Mouse (Mus musculus) cerebellum, postnatal 10 days (tissue): ENCODE measurements around the gene Apobec2.
A peak's percentile ranks its signal among the peaks of the same experiment; 100 is the strongest.

Experiments used
- DNase-seq, 2 experiments: peaks; one replicate each; pipeline ENCODE4 v3.0.0; 2021; ENCODE audit warnings: mixed read lengths in 2 of 2

Gene Apobec2

GRCm38 (mm10) chr17:48408526-48409291 lies 24.0 kb downstream of the Apobec2 start:
- DNase-seq: peak; percentile 85 to 87

DNA sequence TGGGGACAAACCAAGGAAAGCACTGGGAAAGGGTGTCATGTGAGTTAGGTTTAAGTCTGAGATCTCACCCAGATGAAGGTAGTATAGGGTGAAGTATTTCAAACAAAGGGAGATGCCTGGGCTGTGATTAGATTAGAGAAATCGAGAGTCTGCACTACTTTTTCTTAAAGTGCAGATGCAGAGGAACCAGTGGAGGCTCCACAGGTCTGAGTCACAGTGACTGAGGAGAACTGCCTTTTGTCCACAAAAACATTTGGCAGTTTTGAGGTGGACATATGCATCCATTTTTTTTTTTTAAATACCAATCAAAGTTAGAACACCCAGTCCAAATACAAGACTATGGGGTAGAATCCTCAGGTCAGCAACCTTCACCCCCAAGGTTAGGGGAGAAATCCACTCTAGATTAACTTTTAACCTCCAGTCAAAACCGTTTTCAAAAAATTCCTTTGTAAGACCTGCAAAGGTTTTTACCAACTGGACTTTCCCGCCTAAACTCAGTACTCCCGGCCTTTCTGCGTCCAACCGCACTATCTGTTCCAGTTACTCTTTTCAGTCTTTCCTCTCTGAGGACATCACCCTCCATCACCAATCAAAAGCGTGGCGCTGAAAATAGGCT lies 24.7 kb downstream of the Apobec2 start:
- DNase-seq: no peak

DNA sequence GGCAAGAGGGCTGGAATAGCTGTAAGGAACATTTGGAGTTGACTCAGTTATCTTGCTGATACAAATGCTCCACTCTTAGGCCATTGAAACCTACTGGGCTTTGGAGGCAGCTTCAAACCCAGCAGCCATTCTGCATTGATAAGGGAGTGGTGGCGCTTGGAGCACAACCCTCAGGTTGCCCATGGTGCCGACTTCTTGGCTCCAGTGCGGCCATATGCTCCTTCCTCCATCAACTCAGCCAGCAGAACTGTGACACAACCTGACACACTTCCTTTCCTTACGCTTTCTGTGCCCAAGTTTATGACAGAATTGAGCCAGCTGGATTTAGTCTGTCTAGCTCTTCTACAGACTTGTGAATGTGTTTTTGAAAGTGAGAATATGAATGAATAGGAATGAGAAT lies 25.6 kb downstream of the Apobec2 start:
- DNase-seq: peak; percentile 55 to 74

GRCm38 (mm10) chr17:48404706-48405105 lies 28.0 kb downstream of the Apobec2 start:
- no peak for DNase-seq

GRCm38 (mm10) chr17:48403848-48404247 lies 28.9 kb downstream of the Apobec2 start:
- DNase-seq: no peak

DNA sequence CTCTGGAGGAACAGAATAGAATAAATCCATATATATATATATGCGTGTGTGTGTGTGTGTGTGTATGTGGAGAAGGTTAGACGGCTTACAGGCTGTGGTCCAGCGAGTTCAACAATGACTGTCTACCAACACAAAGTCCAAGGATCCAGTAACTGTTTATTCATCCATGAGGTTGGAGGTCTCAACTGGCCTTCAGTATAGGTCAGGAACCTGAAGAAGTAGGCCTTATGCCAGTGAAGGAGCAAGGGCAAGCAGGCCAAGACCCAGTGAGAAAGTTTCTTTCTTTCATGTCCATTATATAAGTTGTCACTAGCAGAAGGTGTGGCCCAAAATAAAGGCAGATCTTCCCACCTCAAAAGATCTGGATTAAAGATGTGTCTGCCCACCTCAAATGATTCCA lies 30.0 kb downstream of the Apobec2 start:
- no peak for DNase-seq

GRCm38 (mm10) chr17:48401710-48402109 lies 31.0 kb downstream of the Apobec2 start:
- no peak for DNase-seq

DNA sequence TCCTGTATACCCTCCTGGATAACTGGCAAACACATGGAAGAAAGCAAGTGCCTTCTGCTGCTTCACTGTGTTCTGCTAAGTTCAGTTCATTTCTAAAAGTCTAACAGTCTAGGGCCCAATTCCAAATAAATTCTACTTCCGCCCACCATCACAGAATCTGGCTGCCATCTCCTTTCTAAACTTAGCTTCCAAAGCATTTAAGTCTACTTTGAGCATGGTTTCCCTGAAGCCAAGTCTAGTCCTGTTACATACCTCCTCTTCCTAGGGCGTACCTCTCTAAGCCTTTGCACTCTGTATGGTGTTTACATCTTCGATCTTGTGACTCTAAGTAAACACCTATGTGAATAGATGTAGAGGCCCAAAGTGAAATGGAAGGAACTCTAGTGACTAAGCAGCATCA lies 40.1 kb downstream of the Apobec2 start:
- DNase-seq: no peak

- DNase-seq: no peak
Measured at GRCm38 (mm10) chr17:48391446-48391845, 41.3 kb downstream of the Apobec2 start.

DNA sequence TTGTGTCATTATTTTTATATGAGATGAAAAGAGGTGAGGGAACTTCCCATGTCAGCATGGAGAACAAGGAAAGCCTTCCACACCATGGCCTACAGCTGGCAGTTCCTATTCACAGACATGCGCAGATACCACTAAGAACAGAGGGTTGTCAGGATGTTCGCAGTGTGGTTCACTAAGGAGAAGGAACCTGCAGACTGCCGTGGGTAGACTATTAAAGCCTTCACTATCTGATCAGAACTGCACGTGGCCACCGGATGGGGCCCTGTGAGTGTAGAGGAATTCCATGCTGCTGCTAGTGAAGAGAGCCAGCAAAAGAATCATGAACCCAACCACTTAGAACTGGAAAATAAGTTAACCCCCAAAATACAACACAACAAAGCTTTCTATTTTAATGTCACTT lies 43.3 kb downstream of the Apobec2 start:
- no peak for DNase-seq

GRCm38 (mm10) chr17:48388666-48389065 lies 44.1 kb downstream of the Apobec2 start:
- no peak for DNase-seq

DNA sequence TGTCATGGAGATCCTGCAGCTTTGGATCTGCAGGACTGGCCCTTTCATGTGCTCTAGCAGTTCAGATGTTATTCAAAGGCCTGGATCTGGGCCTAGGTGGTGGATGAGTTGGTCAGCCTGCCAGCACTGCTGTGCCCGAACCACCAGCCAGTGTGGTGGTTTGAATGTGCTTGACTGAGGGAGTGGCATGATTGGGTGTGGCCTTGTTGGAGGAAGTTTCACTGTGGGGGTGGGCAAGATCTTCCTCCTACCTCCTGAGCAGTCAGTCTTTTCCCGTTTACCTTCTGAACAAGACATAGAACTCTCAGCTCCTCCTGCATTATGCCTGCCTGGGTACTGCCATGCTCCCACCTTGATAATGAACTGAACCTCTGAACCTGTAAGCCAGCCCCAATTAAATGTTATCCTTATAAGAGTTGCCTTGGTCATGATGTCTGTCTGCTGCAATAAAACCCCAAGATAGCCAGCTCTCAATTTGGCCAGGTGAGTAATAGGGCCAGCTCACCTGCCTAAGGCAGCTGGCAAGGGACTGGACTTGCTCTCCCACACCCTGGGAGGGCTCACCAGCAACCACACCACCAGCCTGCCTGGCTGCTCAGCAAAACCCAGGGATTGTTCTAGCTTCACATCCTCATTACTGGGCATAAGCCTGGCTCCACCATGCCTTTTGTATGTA lies 46.8 kb downstream of the Apobec2 start:
- peak in 1 of 2 experiments; percentile 15 for DNase-seq

- DNase-seq: no peak
Measured at GRCm38 (mm10) chr17:48379050-48379449, 53.7 kb downstream of the Apobec2 start.

DNA sequence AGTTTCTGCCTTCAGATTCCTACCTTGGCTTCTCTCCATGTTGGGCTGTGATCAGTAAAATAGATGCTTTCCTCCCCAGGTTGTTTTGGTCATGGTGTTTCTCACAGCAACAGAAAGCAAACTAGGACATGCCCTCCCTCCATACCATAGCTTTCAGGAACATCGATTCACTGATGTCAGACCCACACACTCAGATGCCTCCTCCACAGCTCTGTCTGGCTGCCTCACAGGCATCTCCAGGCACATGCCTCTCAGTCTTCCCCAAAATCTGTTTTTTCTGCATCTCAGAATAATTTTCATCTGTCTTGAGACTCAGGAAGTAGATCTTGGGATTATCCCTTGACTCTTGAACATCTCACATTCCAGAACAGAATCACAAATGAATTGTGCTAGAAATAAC lies 56.6 kb downstream of the Apobec2 start:
- DNase-seq: no peak

- DNase-seq: no peak
Measured at GRCm38 (mm10) chr17:48372987-48373386, 59.7 kb downstream of the Apobec2 start.

- no peak for DNase-seq
Measured at GRCm38 (mm10) chr17:48371621-48372020, 61.1 kb downstream of the Apobec2 start.
